Mouse (Mus musculus) forebrain, embryonic 14.5 days (tissue): Measurements from ENCODE around the gene Cyp2t4. TPM values are rescaled to one million over a fixed set of nuclear protein-coding genes. Genes with fewer than 3 reads are reported as not detected.

Experiments used
- ATAC-seq: fragments of 200-750 bp; cut with Nextera tagmentation; 2 replicates; pipeline ENCODE4 v1.8.0; 2017; ENCODE audit warnings: mild to moderate bottlenecking, moderate library complexity
- DNase-seq: peaks from one replicate; pipeline ENCODE4 v3.0.0-alpha.2; 2015; ENCODE audit warnings: low spot score
- H3K27ac ChIP-seq: fragments of 300-500 bp; sonication (generic); 2 replicates; pipeline ENCODE4 v1.5.1; 2014; ENCODE audit warnings: low read depth, mild to moderate bottlenecking, control low read depth, low read length, moderate library complexity
- H3K27me3 ChIP-seq: fragments of 300-500 bp; sonication (generic); replicated peaks from 2 replicates; pipeline ENCODE4 v1.6.1; 2014; ENCODE audit warnings: low read length, control low read depth, mixed read lengths; ENCODE audit not compliant: control insufficient read depth, insufficient read depth
- H3K36me3 ChIP-seq: fragments of 300-500 bp; sonication (generic); 2 replicates; pipeline ENCODE4 v1.6.1; 2014; ENCODE audit warnings: low read length, control low read depth; ENCODE audit not compliant: control insufficient read depth, insufficient read depth
- H3K4me1 ChIP-seq: fragments of 300-500 bp; sonication (generic); 2 replicates; pipeline ENCODE4 v1.6.1; 2014; ENCODE audit warnings: antibody characterized with exemption, low read length, control low read depth; ENCODE audit not compliant: control insufficient read depth, insufficient read depth
- H3K4me2 ChIP-seq: fragments of 300-500 bp; sonication (generic); 2 replicates; pipeline ENCODE4 v1.6.1; 2014; ENCODE audit warnings: mild to moderate bottlenecking, control low read depth, low read length
- H3K4me3 ChIP-seq: fragments of 300-500 bp; sonication (generic); 2 replicates; pipeline ENCODE4 v1.5.1; 2014; ENCODE audit warnings: low read depth, low read length, control low read depth
- H3K9ac ChIP-seq: fragments of 300-500 bp; sonication (generic); 2 replicates; pipeline ENCODE4 v1.6.1; 2014; ENCODE audit warnings: mild to moderate bottlenecking, low read length, control low read depth, moderate library complexity
- H3K9me3 ChIP-seq: fragments of 300-500 bp; sonication (generic); replicated peaks from 2 replicates; pipeline ENCODE4 v1.6.1; 2016; ENCODE audit warnings: low read length, control low read depth, mixed read lengths; ENCODE audit not compliant: control insufficient read depth
- WGBS: fragments of 180-500 bp; shearing (Covaris S2); extraction: QIAGEN DNeasy Blood & Tissue Kit; methylation state at CpG from one replicate; pipeline ENCODE4 v1.1.7; 2014; 5-methylcytosine and 5-hydroxymethylcytosine counted together
- polyA plus RNA-seq: library from polyadenylated mRNA; unstranded; fragments of >200 nt; fragmentation: Nextera tagmentation; extraction: Ambion mirVana; gene quantifications from 2 replicates; pipeline ENCODE4 v1.2.1, GENCODE M21; 2014

The Cyp2t4 gene
- polyA plus RNA-seq = 0.28 TPM in 1 of 2 replicates, not detected in the other

- DNase-seq (no peak), ATAC-seq (no peak)
- no peaks in the 10 kb centered on the region for H3K4me1 ChIP-seq
- H3K27ac ChIP-seq = no peak within 1 kb of the TSS
- H3K36me3 ChIP-seq = peaks cover 12% of the 10 kb centered on the region
- H3K4me3 ChIP-seq = no peak within 1 kb of the TSS
- no peaks in the 10 kb centered on the region for H3K27me3 ChIP-seq
- H3K9me3 ChIP-seq = no peaks in the 10 kb centered on the region
- WGBS = 72% methylated on average over 10 of the region's 10 CpGs
- no peak within 1 kb of the TSS for H3K9ac ChIP-seq
- H3K4me2 ChIP-seq = no peak within 1 kb of the TSS
Observed at GRCm38 (mm10) chr7:27153205-27153764, at the start of gene Cyp2t4. Gene Cyp2t4, plus strand, starts transcription at chr7:27153714.

DNA sequence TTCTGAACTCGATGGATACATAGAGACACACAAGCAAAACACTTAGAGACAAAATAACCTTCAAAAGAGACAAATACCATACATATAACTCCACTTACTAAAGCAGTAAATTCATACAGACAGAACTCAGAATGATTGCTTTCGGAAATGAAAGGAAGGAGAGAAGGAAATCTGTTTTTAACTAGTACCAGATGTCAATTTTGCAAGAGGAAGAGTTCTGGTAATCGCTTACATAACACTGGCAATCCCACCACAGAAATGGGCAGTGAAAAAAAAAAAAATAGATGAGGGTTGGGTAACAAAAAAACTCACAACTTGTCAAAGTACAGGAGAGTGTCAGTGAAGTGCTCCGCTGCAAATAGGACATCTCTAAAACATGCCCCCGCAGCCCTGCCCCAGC lies 48.6 kb upstream of the Cyp2t4 start:
- DNase-seq = no peak
- no peak overlapping the region for H3K27ac ChIP-seq
- no peak overlapping the region for H3K4me2 ChIP-seq
- H3K27me3 ChIP-seq = no peaks in the 10 kb centered on the region
- no peaks in the 10 kb centered on the region for H3K36me3 ChIP-seq
- no peak overlapping the region for H3K9ac ChIP-seq
- H3K4me1 ChIP-seq = no peaks in the 10 kb centered on the region
- ATAC-seq = no peak
- WGBS = 84% methylated on average over 5 of the region's 5 CpGs
- no peaks in the 10 kb centered on the region for H3K9me3 ChIP-seq
- H3K4me3 ChIP-seq = no peak overlapping the region

DNA sequence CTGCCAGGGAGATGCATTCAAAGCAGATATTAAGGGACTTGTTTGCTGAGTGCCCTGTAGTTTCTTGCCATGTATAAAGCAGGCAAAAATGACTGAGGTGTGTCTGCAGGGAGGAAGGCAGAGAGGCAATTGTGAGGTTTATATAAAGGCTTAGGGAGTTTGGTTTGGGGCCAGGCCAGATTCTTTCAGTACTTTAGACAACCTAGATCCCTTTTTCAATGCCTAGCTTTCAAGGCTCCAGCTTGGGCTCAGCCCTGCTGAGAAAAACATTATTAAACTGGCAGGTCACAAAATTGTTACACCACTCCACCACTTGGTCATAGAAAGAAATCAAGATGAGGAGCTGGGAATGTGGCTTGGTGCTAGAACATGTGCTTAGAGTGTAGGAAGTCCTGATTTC lies 43.2 kb upstream of the Cyp2t4 start:
- H3K27me3 ChIP-seq = no peaks in the 10 kb centered on the region
- no peak overlapping the region for H3K27ac ChIP-seq
- no peak overlapping the region for H3K4me2 ChIP-seq
- ATAC-seq (no peak), DNase-seq (no peak)
- no peaks in the 10 kb centered on the region for H3K36me3 ChIP-seq
- H3K4me3 ChIP-seq = no peak overlapping the region
- H3K9me3 ChIP-seq = no peaks in the 10 kb centered on the region
- H3K4me1 ChIP-seq = no peaks in the 10 kb centered on the region
- no peak overlapping the region for H3K9ac ChIP-seq

DNA sequence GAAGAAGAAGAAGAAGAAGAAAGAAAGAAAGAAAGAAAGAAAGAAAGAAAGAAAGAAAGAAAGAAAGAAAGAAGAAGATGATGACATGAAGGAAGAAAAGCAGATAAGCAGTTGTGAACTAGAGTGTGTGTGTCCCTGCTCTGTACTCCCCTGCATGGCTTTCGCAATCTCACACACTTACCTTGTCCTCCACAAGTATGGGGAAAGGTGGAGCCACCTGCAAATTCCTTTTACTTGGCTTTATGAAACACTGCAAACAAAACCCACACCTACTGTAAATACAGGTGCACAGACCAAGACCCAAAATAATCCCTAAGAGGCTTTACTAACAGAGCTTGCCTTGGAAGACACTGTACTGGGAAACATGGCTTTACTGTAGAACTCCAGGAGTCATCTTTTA lies 42.5 kb upstream of the Cyp2t4 start:
- ATAC-seq (no peak), DNase-seq (no peak)
- no peak overlapping the region for H3K4me2 ChIP-seq
- H3K36me3 ChIP-seq = no peaks in the 10 kb centered on the region
- no peak overlapping the region for H3K9ac ChIP-seq
- no peaks in the 10 kb centered on the region for H3K27me3 ChIP-seq
- 96% methylated on average over 1 of the region's 1 CpGs for whole genome bisulfite sequencing
- H3K27ac ChIP-seq = no peak overlapping the region
- H3K4me3 ChIP-seq = no peak overlapping the region
- H3K4me1 ChIP-seq = no peaks in the 10 kb centered on the region
- no peaks in the 10 kb centered on the region for H3K9me3 ChIP-seq

DNA sequence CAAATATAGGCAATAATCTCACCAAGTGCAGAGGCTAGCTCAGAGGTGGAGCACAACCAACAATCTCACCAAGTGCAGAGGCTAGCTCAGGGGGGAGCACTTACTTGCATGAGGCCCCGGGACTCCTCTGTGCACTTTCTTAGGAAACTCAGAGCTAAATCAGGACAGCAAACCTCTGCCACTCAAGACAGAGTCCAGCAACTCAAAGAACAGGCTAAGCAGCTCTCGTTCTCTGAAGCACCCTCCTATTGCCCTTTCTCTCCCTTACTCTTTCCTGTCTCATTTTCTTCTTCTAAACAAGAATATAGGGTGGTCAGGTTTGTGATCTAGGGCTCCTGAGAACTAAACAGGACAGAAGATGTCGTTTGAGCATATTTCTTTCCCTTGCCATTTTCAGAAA lies 41.5 kb upstream of the Cyp2t4 start:
- no peak overlapping the region for H3K27ac ChIP-seq
- no peak overlapping the region for H3K4me2 ChIP-seq
- DNase-seq (no peak), ATAC-seq (no peak)
- no peaks in the 10 kb centered on the region for H3K36me3 ChIP-seq
- H3K9me3 ChIP-seq = no peaks in the 10 kb centered on the region
- no peaks in the 10 kb centered on the region for H3K4me1 ChIP-seq
- WGBS = 84% methylated on average over 3 of the region's 3 CpGs
- H3K27me3 ChIP-seq = no peaks in the 10 kb centered on the region
- no peak overlapping the region for H3K4me3 ChIP-seq
- H3K9ac ChIP-seq = no peak overlapping the region

- Histone ChIP-seq H3K27me3 (no peaks in the 10 kb centered on the region), H3K9me3 (no peaks in the 10 kb centered on the region), H3K27ac (no peak overlapping the region), H3K9ac (no peak overlapping the region), H3K4me1 (no peaks in the 10 kb centered on the region), H3K4me2 (no peak overlapping the region), H3K36me3 (no peaks in the 10 kb centered on the region), H3K4me3 (no peak overlapping the region)
- ATAC-seq = no peak
- DNase-seq = no peak
- WGBS = 67% methylated on average over 4 of the region's 4 CpGs
Observed at GRCm38 (mm10) chr7:27118033-27118511, 35.4 kb upstream of the Cyp2t4 start.

DNA sequence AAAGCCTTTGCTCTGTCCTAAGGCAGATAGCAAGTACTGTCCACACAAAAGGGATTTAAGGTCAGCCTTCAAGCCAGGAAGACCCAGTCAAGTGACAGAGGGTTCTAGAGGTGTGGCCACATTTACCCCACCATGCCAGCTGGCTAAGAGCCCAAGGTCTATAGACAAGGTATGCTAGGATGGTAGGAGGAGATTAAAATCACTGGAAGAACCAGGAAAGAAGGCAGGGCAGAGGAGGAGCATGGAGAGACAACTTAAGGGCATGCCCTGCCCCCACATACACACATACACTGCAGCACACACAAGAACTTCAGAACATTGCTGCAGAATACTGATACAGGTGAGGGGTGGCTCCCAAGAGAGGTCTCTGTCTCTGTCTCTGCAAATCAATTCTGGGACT lies 33.8 kb upstream of the Cyp2t4 start, which contains the start of gene Cyp2f2:
Cyp2f2 (plus strand) TSS at position 234 of the 400 bp plus-strand sequence.
- no peak within 1 kb of the TSS for H3K9ac ChIP-seq

DNA sequence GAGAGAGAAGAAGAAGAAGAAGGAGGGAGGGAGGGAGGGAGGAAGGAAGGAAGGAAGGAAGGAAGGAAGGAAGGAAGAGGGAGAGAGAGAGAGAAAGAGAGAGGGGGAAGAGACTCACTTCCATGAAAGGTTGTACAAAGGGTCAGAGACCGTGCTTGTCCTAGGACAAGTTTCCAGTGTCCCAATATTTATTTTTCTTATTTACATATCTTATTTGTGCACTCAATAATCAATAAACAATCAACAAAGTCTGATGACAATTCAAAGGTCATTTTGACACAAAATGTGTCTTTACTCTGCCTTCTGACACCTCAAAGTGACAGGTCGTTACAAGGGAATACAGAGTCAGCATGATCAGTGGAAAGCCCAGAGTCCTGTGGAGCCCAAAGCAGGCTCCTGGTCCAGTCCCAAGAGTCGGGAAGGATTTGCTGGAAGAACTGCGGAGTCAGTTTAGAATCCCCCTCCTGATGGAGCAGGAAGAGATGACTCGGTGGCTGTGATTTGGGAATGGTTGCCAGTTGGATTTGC lies 29.1 kb upstream of the Cyp2t4 start:
- DNase-seq (no peak), ATAC-seq (no peak)
- no peak overlapping the region for H3K9ac ChIP-seq
- H3K4me3 ChIP-seq = no peak overlapping the region
- no peaks in the 10 kb centered on the region for H3K4me1 ChIP-seq
- H3K9me3 ChIP-seq = no peaks in the 10 kb centered on the region
- no peaks in the 10 kb centered on the region for H3K36me3 ChIP-seq
- no peak overlapping the region for H3K4me2 ChIP-seq
- WGBS = 85% methylated on average over 5 of the region's 5 CpGs
- no peaks in the 10 kb centered on the region for H3K27me3 ChIP-seq
- no peak overlapping the region for H3K27ac ChIP-seq

More for the DNA sequence above, 33.8 kb upstream of the Cyp2t4 start, which contains the start of gene Cyp2f2:
- Histone ChIP-seq H3K4me2 (no peak within 1 kb of the TSS), H3K27ac (no peak within 1 kb of the TSS), H3K9me3 (no peaks in the 10 kb centered on the region), H3K4me3 (no peak within 1 kb of the TSS), H3K36me3 (no peaks in the 10 kb centered on the region), H3K27me3 (no peaks in the 10 kb centered on the region), H3K4me1 (no peaks in the 10 kb centered on the region)
- DNase-seq (no peak), ATAC-seq (no peak)

DNA sequence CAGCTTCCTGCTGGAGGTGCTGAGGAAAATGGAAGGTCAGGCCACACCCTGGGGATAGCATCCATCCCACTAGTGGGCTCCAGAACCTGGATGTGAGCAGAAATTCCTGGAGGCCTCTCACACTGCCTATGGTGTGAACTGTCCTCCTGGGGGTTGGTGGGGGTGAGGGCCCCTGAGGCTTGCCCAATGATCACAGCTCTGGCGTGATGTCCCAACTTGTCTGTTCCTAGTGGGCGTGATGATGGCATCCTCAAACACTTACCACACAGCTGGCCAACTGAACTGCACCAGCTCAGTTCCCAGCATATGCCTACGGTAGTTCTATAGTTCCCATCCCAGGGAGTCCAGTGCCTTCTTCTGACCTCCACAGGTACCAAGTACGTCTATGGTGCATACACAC lies 28.5 kb upstream of the Cyp2t4 start:
- no peaks in the 10 kb centered on the region for H3K9me3 ChIP-seq
- DNase-seq (no peak), ATAC-seq (no peak)
- no peak overlapping the region for H3K4me2 ChIP-seq
- no peaks in the 10 kb centered on the region for H3K27me3 ChIP-seq
- H3K36me3 ChIP-seq = no peaks in the 10 kb centered on the region
- H3K4me3 ChIP-seq = no peak overlapping the region
- no peaks in the 10 kb centered on the region for H3K4me1 ChIP-seq
- no peak overlapping the region for H3K27ac ChIP-seq
- 91% methylated on average over 4 of the region's 4 CpGs for whole genome bisulfite sequencing
- H3K9ac ChIP-seq = no peak overlapping the region
